Mouse (Mus musculus) kidney, adult 2 months (tissue): ENCODE measurements around the gene Gad2. TPM values are rescaled to one million over a fixed set of nuclear protein-coding genes. Genes with fewer than 3 reads are reported as not detected.

Experiments
- DNase-seq: peaks from one replicate; pipeline ENCODE4 v3.0.0; 2021
- H3K27ac ChIP-seq: fragments of 200-500 bp; 2 replicates; pipeline ENCODE4 v1.5.1; 2012; ENCODE audit warnings: low read depth, low read length, control low read depth, inconsistent platforms; ENCODE audit not compliant: insufficient read depth
- H3K27me3 ChIP-seq: fragments of 200-500 bp; replicated peaks from 2 replicates; pipeline ENCODE4 v1.6.1; 2012; ENCODE audit warnings: mild to moderate bottlenecking, moderate library complexity, low read length, inconsistent platforms; ENCODE audit not compliant: control insufficient read depth, insufficient read depth
- H3K36me3 ChIP-seq: fragments of 200-500 bp; 2 replicates; pipeline ENCODE4 v1.6.1; 2012; ENCODE audit warnings: mild to moderate bottlenecking, moderate library complexity, low read length, inconsistent platforms; ENCODE audit not compliant: control insufficient read depth, insufficient read depth
- H3K4me1 ChIP-seq: fragments of 200-500 bp; 2 replicates; pipeline ENCODE4 v1.6.1; 2011; ENCODE audit warnings: low read length; ENCODE audit not compliant: control insufficient read depth, insufficient read depth
- H3K4me3 ChIP-seq: fragments of 200-500 bp; 2 replicates; pipeline ENCODE4 v1.5.1; 2011; ENCODE audit warnings: mild to moderate bottlenecking, low read depth, low read length, control low read depth; ENCODE audit not compliant: insufficient read depth
- CTCF ChIP-seq: fragments of 200-500 bp; conservative IDR thresholded peaks from 2 replicates; pipeline ENCODE4 v1.5.1; 2011; ENCODE audit warnings: low read depth, mild to moderate bottlenecking, control low read depth, low read length, moderate library complexity, mixed read lengths; ENCODE audit not compliant: insufficient read depth, insufficient read length
- POLR2A ChIP-seq: fragments of 200-500 bp; IDR thresholded peaks from one replicate; pipeline ENCODE4 v1.6.1; 2011; ENCODE audit warnings: low read depth, low read length, control low read depth
- WGBS: fragments of 180-500 bp; shearing (Covaris S2); methylation state at CpG from one replicate; pipeline ENCODE4 v1.1.7; 2018; 5-methylcytosine and 5-hydroxymethylcytosine counted together
- polyA plus RNA-seq: library from polyadenylated mRNA; depleted of rRNA; stranded (reverse); fragments of >200 nt; gene quantifications from 2 replicates; pipeline ENCODE4 v1.2.3, GENCODE M21; 2012

The Gad2 gene
- polyA plus RNA-seq, 1 experiment: not detected

- Histone ChIP-seq H3K4me3 (no peak overlapping the region), H3K36me3 (no peaks in the 10 kb centered on the region), H3K27me3 (no peaks in the 10 kb centered on the region), H3K4me1 (no peaks in the 10 kb centered on the region), H3K27ac (no peak overlapping the region)
- DNase-seq: no peak
- TF ChIP-seq CTCF (no peak), POLR2A (no peak)
- WGBS: 64% methylated on average over 1 of the region's 1 CpGs
Measured at GRCm38 (mm10) chr2:22663731-22664130, 41.7 kb downstream of the Gad2 start.

- TF ChIP-seq CTCF (no peak), POLR2A (no peak)
- Histone ChIP-seq H3K27ac (no peak overlapping the region), H3K27me3 (no peaks in the 10 kb centered on the region; the same call in 1 of the 2 replicates), H3K36me3 (no peaks in the 10 kb centered on the region), H3K4me3 (no peak overlapping the region), H3K4me1 (no peaks in the 10 kb centered on the region)
- DNase-seq: no peak
- WGBS: 80% methylated on average over 2 of the region's 2 CpGs
Measured at GRCm38 (mm10) chr2:22670415-22670814, 48.4 kb downstream of the Gad2 start.

- no peak overlapping the region for H3K4me3 ChIP-seq
- no peak overlapping the region for H3K27ac ChIP-seq
- WGBS: 46% methylated on average over 1 of the region's 1 CpGs
- H3K36me3 ChIP-seq: no peaks in the 10 kb centered on the region
- no peak for TF ChIP-seq CTCF
- no peak for TF ChIP-seq POLR2A
- no peaks in the 10 kb centered on the region; the same call in 1 of the 2 replicates for H3K27me3 ChIP-seq
- DNase-seq: no peak
- no peaks in the 10 kb centered on the region for H3K4me1 ChIP-seq
Measured at GRCm38 (mm10) chr2:22671348-22671747, 49.3 kb downstream of the Gad2 start.

- no peak for TF ChIP-seq POLR2A
- no peak for TF ChIP-seq CTCF
- Histone ChIP-seq H3K4me1 (no peaks in the 10 kb centered on the region), H3K36me3 (no peaks in the 10 kb centered on the region), H3K4me3 (no peak overlapping the region), H3K27me3 (no peaks in the 10 kb centered on the region), H3K27ac (no peak overlapping the region)
- no peak for DNase-seq
- 37% methylated on average over 8 of the region's 8 CpGs for WGBS
Measured at GRCm38 (mm10) chr2:22677066-22677465, 55.1 kb downstream of the Gad2 start.

GRCm38 (mm10) chr2:22679944-22680343, 57.9 kb downstream of the Gad2 start:
- no peak for DNase-seq
- 78% methylated on average over 4 of the region's 4 CpGs for WGBS

GRCm38 (mm10) chr2:22689969-22690368, 68.0 kb downstream of the Gad2 start:
- Histone ChIP-seq H3K27me3 (no peaks in the 10 kb centered on the region), H3K4me3 (no peak overlapping the region), H3K27ac (no peak overlapping the region), H3K4me1 (no peaks in the 10 kb centered on the region), H3K36me3 (no peaks in the 10 kb centered on the region)
- TF ChIP-seq CTCF: 0 out of 2 replicates have a peak, but pooled peaks have one; percentile 5
- TF ChIP-seq POLR2A: no peak
- WGBS: 89% methylated on average over 7 of the region's 7 CpGs
- DNase-seq: no peak

More at GRCm38 (mm10) chr2:22679944-22680343, 57.9 kb downstream of the Gad2 start:
- Histone ChIP-seq H3K4me1 (no peaks in the 10 kb centered on the region), H3K27me3 (no peaks in the 10 kb centered on the region), H3K27ac (no peak overlapping the region), H3K4me3 (no peak overlapping the region), H3K36me3 (no peaks in the 10 kb centered on the region)
- TF ChIP-seq CTCF (no peak), POLR2A (no peak)

GRCm38 (mm10) chr2:22704780-22705727, 83.0 kb downstream of the Gad2 start:
- no peaks in the 10 kb centered on the region for H3K36me3 ChIP-seq
- no peaks in the 10 kb centered on the region for H3K27me3 ChIP-seq
- H3K4me1 ChIP-seq: no peaks in the 10 kb centered on the region
- 58% methylated on average over 4 of the region's 4 CpGs for WGBS
- H3K4me3 ChIP-seq: no peak overlapping the region
- no peak overlapping the region for H3K27ac ChIP-seq
- DNase-seq: no peak
- no peak for TF ChIP-seq CTCF
- no peak for TF ChIP-seq POLR2A
